Mouse (Mus musculus): ENCODE results near the gene Tbc1d24.

Gene Tbc1d24

DNA sequence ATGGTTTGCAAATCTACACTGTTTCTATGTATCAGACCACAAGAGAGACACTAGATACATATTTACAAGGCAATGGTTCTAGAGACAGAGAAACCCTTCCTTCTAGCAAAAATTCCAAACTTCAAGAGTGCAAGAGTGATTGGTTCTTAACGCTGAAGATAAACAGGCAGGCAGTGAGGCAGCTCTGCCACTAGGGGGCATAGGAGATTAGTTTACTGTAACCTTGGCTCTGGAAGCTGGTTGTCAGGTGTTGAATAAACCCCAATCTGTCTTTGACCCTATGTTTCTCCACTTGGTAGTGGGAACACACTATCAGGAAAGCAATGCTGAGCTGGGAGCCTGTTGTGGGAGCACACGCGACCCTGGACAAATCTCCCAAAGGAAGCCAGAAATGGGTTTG is 31.9 kb downstream of the Tbc1d24 start:
- DNase-seq (ENCODE audit: low read depth): peak; percentile 62

- no peak for DNase-seq (ENCODE audit: low read depth)
Observed at GRCm38 (mm10) chr17:24171738-24172137, 33.6 kb downstream of the Tbc1d24 start.

DNA sequence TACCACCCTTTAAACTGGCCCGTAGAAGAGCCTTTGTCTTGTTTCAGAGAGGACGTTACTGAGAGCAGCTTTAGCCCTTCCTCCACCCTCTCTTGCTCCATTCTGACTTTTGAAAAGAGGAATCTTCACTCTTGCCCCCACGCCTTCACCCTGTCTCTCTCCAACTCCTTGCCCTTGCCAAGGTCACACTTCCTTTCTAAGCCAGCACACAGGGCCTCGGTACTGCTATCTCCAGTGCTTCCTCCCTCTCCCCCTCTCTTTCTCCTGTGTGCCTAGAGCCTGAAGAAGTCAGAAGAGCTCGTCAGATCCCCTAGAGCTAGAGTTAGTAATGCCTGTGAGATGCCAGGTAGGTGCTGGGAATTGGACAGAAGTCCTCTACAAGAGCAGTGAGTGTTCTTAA is 34.6 kb downstream of the Tbc1d24 start:
- no peak for DNase-seq (ENCODE audit: low read depth)

DNA sequence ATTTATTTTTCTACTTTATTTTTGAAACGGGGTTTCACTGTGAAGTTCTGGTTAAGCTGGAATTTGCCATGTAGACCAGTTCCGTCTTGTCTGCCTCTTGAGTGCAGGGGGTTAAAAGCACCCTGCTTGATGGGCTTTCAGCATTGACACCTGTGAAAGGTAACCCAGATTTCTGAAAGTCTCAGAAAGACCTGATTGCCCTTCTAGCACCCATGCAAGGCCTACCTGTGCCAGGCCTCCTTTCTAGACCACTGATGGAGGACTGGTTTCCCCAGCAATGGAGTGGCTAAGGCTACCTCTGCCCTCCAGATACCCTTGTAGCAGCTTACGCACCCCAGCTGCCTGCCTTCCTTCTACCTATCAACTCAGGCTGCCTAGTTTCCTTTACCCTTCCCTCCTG is 35.2 kb downstream of the Tbc1d24 start:
- no peak for DNase-seq (ENCODE audit: low read depth)

DNA sequence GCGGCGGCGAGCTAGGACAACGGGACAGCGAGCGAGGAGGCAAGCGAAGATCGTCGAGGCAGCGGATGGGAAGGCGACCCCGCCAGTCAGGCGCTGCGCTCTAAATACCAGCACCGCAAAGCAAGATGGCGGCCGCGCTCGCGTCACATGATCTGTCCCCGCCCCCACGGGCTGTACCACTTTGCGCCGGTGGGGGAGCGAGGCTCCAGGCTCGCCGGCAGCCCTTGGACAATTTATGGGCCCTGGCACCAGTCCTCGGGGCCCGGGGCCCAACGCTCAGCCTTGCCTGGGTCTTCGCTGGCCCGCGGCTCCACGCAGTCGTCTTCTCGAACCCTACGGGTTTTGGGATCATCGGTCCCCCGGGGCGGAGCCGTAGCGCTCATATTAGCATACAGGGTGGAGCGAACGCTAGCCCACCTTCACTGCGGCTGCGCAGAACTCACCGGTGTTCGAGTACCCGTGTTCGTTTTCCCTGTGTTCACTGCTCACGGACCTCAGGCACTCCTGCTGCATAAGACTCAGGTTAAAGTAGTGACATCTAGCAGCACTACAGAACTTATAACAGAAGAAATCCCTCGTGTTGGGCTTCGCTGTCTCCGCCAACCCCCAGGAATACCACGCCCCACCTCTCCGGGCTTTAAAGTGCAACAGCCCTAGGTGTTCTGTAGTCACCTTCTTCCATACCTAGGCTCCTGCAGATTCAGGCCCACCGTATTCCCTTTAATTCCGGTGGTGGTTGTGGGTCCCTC is 35.9 kb downstream of the Tbc1d24 start, which contains the start of gene Atp6v0c:
TSS of gene Atp6v0c (minus strand) at position 386 of the 749 bp plus-strand sequence.
- DNase-seq (ENCODE audit: low read depth): peak; percentile 91

- peak; percentile 67 for DNase-seq (ENCODE audit: low read depth)
Observed at GRCm38 (mm10) chr17:24168590-24169277, 36.6 kb downstream of the Tbc1d24 start.

DNA sequence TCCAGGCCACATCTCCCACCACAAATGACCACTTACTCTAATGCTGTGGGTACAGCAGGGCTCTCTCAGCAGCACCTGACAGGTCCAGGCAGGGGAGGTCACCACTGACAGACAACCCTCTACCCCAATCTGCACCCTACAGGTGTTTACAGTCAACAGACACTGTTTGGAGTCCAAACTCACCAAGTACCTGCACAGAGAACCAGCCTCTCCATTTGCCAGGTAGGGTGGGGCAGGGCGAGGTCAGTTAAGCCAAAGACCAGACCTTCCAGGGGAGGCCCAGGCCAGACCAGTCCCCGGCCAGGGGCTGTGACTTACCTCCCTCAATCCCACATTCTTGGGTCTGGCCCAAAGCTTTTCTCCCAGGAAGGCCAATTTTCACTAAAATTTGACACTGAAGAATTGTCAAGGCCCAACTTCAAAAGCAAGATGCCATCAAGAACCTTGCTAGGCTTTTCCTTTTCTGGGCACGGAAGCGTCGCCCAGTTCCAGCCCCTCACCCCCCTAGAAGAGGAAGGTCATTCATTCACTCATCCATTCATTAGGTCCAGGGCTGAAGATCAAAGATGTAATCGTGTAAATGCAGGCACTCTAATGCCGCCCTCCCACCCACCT is 37.4 kb downstream of the Tbc1d24 start:
- DNase-seq (ENCODE audit: low read depth): no peak

- no peak for DNase-seq (ENCODE audit: low read depth)
Observed at GRCm38 (mm10) chr17:24167120-24167519, 38.2 kb downstream of the Tbc1d24 start.

DNA sequence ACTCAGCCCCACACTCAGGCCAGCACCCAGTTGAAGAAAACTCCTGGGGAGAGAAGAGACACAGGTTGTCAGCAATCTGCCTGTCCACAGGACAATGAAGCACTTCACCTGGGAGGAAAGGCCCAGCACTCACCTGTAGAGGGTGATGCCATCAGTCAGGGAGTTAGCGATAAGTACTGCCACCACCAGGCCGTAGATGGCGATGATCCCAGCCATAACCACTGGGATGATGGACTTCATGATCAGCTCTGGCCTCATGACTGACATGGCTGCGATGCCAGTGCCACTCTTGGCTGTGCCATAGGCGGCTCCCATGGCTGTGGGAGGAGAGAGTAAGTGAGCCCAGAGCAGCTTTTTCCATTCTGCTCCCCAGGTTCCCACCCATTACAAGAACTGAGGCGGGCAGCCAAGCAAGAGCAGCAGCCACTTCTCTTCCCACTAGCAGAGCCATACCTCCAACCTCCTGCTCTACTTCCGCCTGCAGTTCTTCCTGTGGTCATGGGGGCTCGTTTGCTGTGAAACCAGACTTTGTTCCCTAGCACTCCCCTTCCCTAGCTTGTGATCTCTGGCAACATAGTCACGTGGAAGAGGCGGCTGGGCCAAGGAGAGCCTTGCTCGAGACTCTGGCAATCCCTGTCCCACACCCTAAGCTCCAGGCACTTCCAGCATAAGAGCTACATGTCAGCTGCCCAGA is 40.6 kb downstream of the Tbc1d24 start:
- no peak for DNase-seq (ENCODE audit: low read depth)

DNA sequence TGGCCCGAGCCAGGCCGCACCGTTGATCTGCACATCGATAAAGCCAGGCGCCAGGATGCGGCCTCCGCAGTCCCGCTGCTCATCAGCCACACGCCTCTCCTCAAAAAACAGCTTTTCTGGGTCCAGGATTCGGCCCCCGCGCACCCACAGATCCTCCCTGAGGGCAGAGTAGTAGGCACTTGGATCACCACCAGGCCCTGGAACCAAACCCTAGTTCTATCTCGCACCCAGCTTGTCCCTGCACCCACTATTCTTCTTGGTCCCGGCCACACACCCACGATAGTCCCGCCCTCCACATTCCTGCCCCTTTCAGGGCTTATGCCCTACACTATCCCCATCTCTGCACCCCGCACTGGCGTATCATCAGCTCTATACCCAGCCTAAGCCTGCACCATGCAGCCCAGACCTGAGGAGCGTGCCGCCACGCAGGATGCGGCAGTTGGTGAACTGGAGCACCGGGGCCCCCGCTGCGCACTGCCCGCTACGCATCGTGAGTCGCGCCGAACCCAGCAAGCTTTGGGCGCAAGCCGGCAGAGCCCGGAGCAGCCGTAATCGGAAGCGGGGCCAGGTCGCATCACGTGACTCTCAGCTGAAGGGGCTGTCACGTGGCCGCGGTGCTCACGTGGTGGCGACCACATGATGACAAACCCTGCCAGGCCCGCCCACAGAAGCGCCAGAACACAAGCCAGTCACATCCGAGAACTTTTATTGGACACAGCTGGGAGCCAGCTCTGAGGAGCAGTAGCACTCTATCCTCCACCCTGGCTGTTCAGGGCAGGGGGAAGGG is 42.0 kb downstream of the Tbc1d24 start, which contains the start of gene Amdhd2:
TSS of gene Amdhd2 (minus strand) at position 591 of the 787 bp plus-strand sequence.
- peak; percentile 93 for DNase-seq (ENCODE audit: low read depth)

DNA sequence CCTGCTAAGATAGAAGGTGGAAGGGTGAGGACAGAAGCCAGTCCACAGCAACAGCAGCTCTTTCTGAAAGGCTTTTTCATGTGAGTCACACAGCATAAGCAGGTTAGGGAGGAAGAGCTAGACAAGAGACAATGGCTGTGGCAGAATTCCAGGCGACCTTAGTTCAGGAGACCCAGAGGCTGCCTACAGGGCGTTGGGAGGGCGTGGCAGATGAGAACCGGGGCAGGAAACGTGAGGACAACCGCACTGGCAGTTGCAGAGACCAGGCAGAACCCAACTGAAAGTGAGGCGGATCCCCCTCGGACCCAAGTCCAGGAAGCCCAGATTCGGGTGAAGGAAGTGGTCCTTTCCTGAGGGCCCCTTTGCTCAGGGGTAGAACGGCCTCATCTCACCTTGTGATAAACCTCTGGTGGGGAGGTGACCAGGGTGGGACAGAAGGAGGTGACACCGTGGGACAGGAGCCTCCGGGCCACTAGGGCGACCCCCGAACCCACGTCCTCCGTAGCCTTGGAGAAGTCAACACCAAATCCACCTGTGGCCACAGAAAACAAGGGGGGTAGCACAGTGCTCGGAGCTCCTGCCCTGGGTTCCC is 42.7 kb downstream of the Tbc1d24 start:
- DNase-seq (ENCODE audit: low read depth): no peak

DNA sequence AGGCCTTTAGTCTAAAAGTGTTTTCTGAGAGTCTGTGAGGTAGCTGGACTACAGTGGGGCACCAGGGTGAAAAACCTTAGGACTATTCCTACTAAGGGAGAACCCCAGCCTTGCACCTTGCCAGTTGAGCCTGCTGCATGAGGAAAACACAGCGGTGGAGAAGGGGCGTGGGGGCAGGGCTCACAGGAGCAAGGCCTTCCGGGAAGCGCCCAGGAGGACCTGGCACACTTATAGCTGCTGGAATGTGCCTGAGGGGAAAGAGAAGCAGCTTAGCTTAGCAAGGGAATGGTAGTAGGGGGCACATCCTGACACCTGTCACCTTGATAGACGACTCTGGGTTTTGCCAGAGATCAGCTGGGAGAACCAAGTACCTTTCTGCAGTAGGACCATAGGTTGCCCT is 43.9 kb downstream of the Tbc1d24 start:
- DNase-seq (ENCODE audit: low read depth): no peak

DNA sequence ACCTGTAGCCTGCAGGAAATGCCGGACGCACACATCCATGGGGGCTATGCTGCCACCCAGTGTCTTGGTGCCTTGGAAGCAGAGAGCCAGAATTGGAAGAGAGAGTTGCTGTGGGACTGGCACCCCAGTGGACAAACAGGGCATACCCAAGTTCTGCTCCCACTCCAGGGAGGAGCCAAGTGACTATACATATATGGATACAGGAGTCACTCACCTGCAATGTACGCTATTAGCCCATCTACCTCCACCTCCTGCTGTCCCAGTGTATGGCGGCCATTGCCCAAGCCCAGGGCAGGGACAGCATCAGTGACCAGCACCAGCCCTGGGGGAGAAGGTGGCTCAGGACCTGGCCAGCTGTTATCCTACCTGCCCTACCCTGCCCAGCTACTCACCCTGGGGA is 47.8 kb downstream of the Tbc1d24 start:
- DNase-seq (ENCODE audit: low read depth): no peak

DNA sequence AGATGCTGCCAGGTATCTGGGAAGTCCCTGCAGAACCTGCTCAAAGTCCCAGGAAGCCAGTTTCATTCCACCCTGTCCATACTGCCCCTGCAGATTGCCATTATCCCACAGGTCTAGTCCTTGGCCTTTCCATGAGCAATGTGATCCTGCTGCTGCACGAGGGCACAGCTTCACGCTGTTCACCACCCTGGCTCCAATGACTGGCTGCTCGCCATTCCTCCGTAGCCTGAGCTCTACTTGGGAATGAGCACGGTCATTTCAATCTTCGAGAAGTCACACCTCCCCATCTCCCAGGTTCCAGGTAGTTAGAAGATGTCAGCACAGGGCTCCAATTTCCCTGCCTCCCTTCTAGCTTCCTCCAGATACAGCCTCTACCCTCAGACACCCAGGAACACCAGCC is 48.2 kb downstream of the Tbc1d24 start:
- DNase-seq (ENCODE audit: low read depth): no peak

GRCm38 (mm10) chr17:24156394-24156793 is 49.0 kb downstream of the Tbc1d24 start:
- DNase-seq (ENCODE audit: low read depth): no peak

GRCm38 (mm10) chr17:24155742-24156141 is 49.6 kb downstream of the Tbc1d24 start:
- DNase-seq (ENCODE audit: low read depth): no peak

- DNase-seq (ENCODE audit: low read depth): no peak
Observed at GRCm38 (mm10) chr17:24154463-24154862, 50.9 kb downstream of the Tbc1d24 start.

DNA sequence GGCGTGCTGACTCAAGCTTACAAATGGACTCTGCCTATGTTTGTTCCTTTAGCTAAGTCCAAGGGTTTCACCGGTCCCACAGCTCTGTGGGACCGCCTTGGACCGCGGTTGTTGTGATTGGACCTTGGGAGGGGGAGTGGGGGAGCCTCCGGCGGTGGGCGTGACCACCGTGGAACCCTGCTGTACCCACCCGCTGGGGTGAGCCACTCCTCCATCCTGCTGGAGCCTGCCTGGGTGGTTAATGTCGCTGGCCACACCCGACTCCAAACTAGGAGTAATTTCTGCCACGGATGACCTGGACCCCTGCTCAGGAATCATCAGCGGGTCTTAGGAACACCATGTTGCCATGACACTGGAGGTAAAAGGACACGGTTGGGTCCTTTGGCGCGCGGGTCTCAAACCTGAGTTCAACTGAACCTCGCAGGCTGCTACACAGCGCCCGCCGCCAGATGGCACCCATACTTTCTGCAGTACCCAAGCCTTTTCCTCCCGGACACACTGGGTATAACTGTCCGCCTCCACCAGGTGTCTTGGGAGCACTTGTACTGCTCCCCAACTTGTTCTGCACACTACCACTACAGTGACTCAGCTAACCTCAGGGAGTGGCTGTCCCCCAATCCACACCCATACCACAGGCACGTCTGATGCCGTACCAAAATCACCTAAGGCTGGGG is 53.3 kb downstream of the Tbc1d24 start:
- DNase-seq (ENCODE audit: low read depth): peak; percentile 83

DNA sequence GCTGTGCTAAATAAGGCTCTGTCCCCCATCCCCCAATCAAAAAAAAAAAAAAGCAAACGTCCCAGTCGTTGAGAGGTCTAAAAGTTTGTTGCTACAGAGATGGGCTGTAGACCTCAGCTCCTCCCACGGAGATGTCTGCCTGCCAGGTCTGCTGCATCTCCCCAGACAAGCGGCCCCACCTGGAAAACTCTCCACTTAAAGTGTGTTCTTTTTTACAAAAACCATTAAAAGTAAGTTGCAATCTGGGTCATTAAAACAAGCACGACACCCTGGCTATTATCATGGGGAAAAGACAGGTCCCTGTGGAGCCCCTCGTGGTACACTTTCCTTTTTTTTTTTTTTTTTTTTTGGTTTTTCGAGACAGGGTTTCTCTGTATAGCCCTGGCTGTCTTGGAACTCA is 54.0 kb downstream of the Tbc1d24 start:
- no peak for DNase-seq (ENCODE audit: low read depth)

- DNase-seq (ENCODE audit: low read depth): no peak
Observed at GRCm38 (mm10) chr17:24150824-24151223, 54.5 kb downstream of the Tbc1d24 start, which contains the start of gene Pdpk1. Gene Pdpk1, minus strand, starts transcription at chr17:24150924.

GRCm38 (mm10) chr17:24149421-24149820 is 55.9 kb downstream of the Tbc1d24 start:
- no peak for DNase-seq (ENCODE audit: low read depth)
